Mouse (Mus musculus): ENCODE measurements around the gene Rec114.

Rec114 gene

DNA sequence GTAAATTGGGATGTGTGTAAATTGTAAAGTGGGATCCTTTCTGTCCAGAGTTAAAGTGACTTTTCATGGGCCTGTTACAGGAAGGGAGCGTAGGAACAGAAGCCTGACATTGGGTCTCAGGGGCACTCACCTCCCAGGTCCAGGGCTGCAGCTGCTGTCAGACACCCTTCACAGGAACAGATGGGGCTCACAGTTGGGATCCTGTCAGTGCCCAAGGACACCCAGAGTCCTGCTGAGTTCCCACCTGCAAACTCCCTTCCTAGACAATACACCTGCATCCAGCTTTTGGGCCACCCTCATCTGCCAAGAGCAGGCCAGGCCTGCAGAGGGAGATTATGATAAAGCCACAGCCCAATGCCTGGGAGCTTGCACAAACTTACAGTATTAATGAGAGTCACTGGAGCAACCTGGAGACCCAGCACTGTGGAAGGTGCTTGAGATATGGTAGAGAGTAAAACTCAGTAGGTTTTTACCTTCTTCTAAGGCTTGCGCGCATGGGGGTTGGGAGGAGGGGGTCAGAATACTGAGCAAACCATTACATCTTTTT, at the start of gene Rec114:
Gene Rec114, minus strand, starts transcription at position 263 of the 547 bp plus-strand sequence.
- no peak for DNase-seq

- no peak for DNase-seq
These were observed 45.7 kb upstream of the Rec114 start for GRCm38 (mm10) chr9:58789476-58789875.

DNA sequence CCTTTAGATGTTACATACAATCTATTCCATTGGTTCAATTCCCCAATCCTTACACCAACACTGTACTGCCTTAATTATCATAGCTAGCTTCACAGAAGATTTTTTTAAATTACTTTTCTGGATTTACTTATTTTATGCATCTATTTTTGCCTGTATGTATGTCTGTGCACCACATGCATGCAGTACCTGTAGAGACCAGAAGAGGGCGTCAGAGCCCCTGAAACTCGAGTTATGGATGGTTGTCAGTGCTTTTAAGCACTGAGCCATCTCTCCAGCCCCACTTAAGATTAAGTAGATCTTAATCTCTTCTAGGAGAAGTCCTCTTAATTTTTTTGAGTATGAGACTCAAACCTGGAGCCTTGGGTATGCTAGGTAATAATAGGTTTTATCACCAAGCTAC, 31.6 kb upstream of the Rec114 start:
- DNase-seq = no peak

DNA sequence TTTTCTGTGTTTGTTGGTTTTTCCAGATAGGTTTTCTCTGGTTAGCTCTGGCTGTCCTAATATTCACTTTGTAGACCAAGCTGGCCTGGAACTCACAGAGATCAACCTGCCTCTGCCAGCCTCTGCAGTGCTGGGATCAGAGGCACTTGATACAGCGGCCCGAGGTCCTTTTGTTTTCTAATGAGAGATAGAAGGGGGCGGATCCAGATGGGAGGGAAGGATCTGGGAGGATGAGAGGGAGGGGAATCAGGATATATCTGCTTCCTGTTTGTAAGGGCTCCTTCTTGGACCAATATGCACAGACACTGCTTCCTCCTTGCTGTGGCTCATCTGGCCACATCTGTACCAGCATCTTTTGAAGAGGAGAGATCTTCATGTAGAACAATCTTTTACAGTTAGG, 31.0 kb upstream of the Rec114 start:
- no peak for DNase-seq

DNA sequence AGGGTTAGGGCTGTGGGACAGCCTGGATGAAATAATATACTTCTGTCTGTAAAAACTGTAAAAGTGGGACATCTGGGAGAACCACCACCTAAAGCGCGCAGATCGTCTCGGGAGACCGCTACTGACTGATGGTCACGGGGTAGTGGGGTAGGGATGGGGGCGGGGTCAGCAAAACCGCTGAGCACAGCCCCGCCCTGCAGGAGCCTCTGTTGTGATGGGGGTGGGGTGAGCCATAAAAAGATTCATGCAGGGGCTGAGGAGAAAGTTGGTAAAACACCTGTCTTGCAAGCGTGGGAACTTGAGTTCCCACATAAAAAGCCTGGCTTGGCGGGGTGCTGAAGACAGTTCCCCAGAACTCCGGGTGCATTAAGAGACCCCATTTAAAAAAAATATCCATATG, 26.2 kb upstream of the Rec114 start:
- DNase-seq = no peak

- DNase-seq = no peak
These were observed 23.5 kb upstream of the Rec114 start for GRCm38 (mm10) chr9:58766959-58767955.

DNA sequence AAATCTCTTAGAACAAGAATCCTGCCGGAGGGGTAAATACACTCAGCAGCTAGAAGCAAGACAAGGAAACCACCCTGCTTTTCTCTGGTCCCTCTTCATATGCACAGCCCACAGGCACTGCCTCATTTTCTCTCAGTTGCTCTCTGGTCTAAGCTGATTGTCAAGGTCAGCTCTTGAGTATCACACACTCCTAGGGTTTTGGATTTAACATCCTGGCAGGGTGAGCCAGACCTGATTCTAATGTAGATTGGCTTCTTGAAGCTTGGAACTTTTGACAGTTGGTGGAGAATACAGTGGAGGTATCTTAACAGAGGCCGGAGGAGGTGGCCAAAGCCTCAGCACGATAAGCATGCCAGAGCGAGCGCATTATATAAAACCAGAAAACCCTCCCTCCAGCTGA, 20.6 kb upstream of the Rec114 start:
- DNase-seq = no peak

DNA sequence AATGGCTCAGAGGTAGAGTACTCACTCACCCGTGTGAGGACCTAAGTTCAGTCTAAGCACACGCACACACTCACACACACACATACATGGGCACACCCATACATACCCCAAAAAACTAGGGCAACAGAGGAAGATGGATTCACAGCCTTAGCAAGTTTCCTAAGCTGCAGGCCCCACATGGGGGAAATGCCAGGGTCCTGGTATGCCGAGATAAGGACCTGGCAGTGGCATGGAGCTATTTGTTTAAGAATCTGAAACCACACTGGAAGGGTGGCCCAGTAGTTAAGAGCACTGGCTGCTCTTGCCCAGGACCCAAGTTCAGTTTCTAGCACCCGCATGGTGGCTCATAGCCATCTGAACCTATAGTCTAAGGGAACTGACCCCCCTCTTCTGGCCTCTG, 19.4 kb upstream of the Rec114 start:
- no peak for DNase-seq

DNA sequence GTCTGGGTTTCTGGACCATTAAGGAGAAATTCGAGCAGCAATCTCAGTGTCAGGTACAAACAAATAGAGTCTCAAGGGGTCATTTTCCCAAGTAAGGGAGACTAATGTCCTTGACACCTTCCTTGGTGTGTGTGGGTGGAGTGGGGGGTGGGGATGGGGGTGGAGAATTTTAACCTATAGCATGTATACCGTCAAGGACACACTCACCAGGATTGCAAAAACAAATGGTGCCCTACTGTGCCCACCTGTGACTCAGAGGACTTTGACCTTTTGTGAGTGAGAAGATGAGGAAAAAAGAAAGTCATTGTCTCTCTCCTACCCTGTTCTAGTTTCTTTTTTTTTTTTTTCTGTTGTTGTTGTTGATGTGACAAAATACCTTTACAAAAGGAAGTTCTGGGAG, 18.3 kb upstream of the Rec114 start:
- DNase-seq = no peak

DNA sequence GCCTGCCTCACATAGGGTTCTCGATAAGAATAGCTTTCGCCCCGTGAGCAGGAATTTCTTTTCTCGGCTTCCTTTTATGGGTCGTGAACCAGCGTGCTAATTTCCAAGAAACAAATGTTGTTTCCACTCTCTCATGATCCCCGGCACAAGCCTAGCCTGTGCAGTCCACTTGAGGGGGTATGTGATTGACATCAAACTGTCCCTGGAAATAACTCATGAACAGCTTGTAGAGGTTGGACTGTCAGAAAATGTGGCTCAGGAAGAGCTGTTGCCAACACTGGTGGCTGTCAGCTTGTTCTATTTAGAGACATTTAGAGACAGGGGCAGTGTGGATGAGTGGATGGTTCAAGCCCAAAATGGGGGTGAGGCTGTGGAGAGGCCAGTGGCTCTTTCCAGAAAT, 15.0 kb upstream of the Rec114 start:
- DNase-seq = no peak

DNA sequence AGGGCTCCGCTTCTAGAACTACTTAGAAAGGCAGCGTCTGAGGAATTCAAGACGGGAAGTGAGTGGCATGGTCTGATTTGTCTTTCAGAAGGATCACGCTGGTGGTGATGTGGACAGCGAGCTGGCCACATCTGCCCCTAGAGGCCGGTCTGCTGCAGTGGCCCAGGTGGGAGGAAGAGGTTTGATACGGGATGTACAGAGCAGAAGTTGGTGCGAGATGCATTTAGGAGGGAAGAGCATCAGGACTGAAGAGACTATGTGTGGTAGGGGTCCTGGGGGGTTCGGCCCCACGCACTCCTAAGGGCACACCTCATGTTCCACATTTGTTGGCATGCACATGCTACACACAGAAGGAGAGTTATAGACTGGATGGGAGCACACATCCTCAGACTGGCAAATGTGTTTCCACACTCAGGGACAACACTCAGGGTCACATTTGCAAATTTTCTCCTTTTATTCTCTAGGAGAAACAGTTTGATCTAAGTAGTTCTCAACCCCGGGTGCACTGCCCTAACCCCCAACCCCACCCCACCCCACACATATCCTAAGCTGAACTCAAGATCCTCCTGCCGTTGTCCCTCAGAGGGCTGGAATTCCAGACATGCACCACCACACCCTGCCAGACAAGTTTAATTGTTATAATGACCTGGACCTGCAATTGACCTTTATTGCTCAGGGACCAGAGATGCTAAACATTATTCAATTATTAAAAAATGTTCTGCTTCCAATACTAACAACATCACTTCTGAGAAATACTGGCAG, 12.8 kb upstream of the Rec114 start:
- DNase-seq = no peak

DNA sequence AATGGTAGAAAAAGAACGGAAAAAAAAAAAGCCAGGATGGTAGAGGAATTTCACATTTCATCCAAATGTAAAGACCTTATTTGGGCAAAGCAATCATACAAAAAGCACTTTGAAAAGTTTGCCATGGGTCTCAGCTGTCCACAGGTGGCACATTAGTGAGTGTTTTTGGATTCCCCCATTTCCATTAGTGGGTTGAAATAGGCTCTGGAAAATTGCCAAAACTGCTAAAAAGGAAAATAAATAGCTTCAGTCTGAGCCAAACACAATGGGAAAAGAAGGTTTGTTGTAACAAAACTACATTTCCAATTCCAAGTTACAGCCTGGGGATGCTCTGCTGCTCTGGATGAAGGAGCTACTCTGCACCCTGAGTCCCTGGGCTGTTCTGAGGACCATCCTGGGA, 9.8 kb upstream of the Rec114 start:
- DNase-seq = no peak

DNA sequence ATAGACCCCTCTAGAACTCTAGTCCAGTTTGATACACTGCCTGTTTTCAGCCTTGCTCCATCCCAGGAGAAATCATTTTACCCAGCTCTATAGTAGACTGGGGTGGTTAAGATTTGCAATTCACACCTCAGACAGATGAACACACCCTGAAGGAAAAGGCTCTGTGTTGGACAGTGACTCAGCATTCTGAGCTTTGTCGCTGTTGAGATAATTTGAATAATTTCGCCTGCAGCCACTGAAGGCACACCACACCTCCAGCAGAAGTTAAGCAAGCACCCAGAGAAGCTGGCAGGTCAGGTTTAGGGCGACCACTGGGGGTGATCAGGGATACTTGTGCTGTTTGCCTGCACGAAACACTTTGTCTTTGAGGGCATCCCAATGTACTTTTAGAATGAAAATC, 4.4 kb upstream of the Rec114 start:
- no peak for DNase-seq

DNA sequence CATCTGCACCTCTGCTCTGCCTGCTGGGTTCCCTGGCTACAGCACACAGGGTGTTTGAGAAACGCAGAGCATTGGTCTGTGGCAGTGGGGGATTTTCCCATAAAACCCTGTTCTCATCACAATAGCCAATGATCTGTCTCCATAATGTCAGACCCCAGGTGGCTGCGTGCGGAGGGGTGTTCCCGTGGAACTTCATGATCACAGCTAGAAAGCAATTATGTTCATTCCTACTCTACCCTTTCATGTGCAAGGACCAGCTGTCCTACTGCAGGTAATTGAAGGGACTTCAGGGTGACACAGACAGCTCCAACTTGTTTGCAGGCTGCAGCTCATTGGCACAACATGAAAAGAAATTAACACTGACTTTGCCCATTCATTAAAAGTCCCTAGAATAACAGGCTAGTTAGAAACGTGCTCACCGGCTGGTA, 3.6 kb upstream of the Rec114 start:
- DNase-seq = no peak

DNA sequence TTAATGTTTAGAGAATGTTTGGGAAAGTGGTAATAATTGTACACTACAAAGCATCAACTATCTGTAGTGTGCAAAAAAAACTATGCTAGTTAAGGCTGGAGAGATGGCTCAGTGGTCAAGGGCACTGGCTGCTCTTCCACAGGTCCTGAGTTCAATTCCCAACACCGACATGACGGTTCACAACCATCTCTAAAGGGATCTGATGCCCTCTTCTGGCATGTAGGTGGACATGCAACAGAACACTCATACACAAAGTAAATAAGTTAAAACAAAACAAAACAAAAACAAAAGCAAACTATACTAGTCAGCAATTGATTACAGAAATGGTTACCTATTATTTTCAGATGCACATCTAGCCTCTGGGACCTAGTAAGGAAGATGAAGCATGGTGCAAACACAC, 1.1 kb downstream of the Rec114 start:
- no peak for DNase-seq

GRCm38 (mm10) chr9:58741369-58741768, 2.4 kb downstream of the Rec114 start:
- DNase-seq = no peak

DNA sequence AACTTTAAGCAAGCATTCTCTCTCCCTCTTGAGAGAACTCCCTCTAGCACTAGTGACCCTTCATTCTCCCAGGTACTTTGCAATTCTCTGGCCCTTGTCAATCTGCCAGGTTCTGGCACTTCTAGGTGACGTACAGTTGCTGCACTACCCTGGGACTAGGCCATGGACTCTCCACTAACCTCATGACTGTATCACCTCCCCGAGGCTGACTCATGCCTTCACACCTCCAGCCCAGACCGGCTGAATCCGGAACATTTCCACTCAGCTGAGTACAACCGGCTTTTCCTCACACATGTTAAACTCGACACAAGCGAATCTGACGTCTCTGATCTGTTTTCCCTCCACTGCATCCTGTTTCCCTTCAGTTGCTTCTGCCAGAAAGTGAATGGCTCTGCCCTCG, 4.0 kb downstream of the Rec114 start:
- DNase-seq = peak in 1 of 2 experiments; percentile 5

DNA sequence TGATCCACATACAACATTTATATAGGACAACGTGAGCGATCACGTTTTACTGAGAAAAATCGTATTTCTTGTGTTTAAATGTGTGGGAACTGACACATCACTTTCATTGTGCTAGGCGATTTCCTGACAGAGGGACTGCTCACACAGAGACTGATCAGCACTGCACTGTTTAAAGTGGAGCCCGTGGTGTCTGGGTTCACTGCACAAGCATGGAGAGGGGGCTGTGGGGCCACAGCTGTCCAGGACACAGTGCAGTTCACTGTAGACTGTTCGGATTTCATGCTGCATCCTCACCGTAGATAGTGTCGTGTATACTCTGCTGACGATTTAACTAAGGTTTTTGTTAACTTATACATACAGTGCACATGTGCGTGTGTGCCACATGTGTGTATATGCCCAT, 20.6 kb downstream of the Rec114 start:
- no peak for DNase-seq

GRCm38 (mm10) chr9:58722151-58722550, 21.6 kb downstream of the Rec114 start:
- no peak for DNase-seq

GRCm38 (mm10) chr9:58721021-58721420, 22.7 kb downstream of the Rec114 start:
- DNase-seq = no peak

DNA sequence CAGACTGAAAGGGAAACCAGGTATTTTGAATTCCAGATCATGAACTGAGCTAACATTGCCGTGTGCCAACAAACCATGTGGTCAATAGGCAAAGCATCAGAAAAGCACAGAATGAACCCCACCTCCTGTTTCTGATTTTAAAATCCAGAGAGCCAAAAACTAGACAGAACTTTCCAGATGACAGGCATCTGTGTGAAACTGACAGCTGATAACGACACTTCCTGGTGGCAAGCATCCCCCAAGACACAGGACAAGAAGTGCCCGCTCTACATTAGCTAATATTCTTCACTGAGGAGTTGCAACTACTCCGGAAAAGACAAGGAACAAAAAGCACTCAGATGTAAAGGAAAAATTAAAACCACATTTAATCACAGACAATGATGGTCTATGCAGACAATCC, 23.6 kb downstream of the Rec114 start:
- no peak for DNase-seq

DNA sequence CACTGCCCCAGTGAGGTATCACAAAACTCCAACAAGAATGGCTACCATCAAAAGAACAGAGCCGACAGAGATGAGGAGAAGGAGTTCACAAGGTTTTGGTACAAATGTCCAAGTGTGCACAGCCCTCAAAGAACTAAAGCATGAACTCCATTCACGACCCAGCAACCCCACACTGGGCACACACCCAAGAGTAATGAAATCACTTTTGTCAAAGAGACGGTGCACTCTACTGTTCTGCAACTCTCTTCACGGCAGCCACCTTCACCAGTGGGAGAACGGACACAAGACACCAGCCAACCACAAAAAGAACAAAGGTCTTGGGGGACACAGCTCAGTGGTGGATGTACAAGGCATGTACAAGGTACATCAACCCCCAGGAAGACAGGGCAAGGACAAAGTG, 24.3 kb downstream of the Rec114 start:
- DNase-seq = no peak

GRCm38 (mm10) chr9:58718964-58719363, 24.8 kb downstream of the Rec114 start:
- DNase-seq = no peak

GRCm38 (mm10) chr9:58716886-58717285, 26.9 kb downstream of the Rec114 start:
- DNase-seq = no peak

Data from cerebellum, postnatal 25 days (tissue).